Mouse (Mus musculus) MEL (cell line): ENCODE results near the gene Ktn1. TPM values are rescaled to one million over a fixed set of nuclear protein-coding genes. Genes with fewer than 3 reads are reported as not detected.

Experiments
- DNase-seq: peaks from one replicate; pipeline ENCODE4 v3.0.0; 2011; ENCODE audit warnings: low read depth, low spot score
- H3K27ac ChIP-seq: 2 replicates; pipeline ENCODE4 v1.5.1; 2012; ENCODE audit warnings: low read depth, mild to moderate bottlenecking, control low read depth, low read length, moderate library complexity; ENCODE audit not compliant: control insufficient read depth
- H3K27me3 ChIP-seq, 2 experiments: fragments of 150-350 bp in 1 of 2; sonication (generic) in 1 of 2; 2 replicates each; pipeline ENCODE4 v1.6.1; 2012; ENCODE audit warnings: low read length in 2 of 2, mild to moderate bottlenecking in 2 of 2, improper control_type of control experiment in 1 of 2, moderate library complexity in 1 of 2; ENCODE audit not compliant: insufficient read depth in 2 of 2, control insufficient read depth in 1 of 2
- H3K36me3 ChIP-seq, 2 experiments: 2 replicates each; pipeline ENCODE4 v1.6.1; 2012 to 2014; ENCODE audit warnings: low read length in 2 of 2, improper control_type of control experiment in 1 of 2, inconsistent platforms in 1 of 2, mild to moderate bottlenecking in 1 of 2; ENCODE audit not compliant: insufficient read depth in 2 of 2, control insufficient read depth in 1 of 2
- H3K4me1 ChIP-seq, 2 experiments: fragments of 150-350 bp in 1 of 2; sonication (generic) in 1 of 2; 2 replicates each; pipeline ENCODE4 v1.6.1; 2012; ENCODE audit warnings: low read length in 2 of 2, improper control_type of control experiment in 1 of 2, mild to moderate bottlenecking in 1 of 2; ENCODE audit not compliant: insufficient read depth in 2 of 2, control insufficient read depth in 1 of 2
- H3K4me3 ChIP-seq, 2 experiments: fragments of 150-350 bp in 1 of 2; sonication (generic) in 1 of 2; 2 replicates each; pipeline ENCODE4 v1.5.1; 2012; ENCODE audit warnings: low read depth in 2 of 2, low read length in 2 of 2, mild to moderate bottlenecking in 2 of 2, moderate library complexity in 2 of 2, control low read depth in 1 of 2, improper control_type of control experiment in 1 of 2; ENCODE audit not compliant: control insufficient read depth in 1 of 2, insufficient read depth in 1 of 2
- H3K79me2 ChIP-seq: 2 replicates; pipeline ENCODE4 v1.6.1; 2012; ENCODE audit warnings: mild to moderate bottlenecking, low read length, moderate library complexity; ENCODE audit not compliant: control insufficient read depth, poor library complexity, insufficient read depth
- H3K9ac ChIP-seq: 2 replicates; pipeline ENCODE4 v1.6.1; 2012; ENCODE audit warnings: low read depth, mild to moderate bottlenecking, control low read depth, low read length, moderate library complexity; ENCODE audit not compliant: control insufficient read depth, poor library complexity, severe bottlenecking
- H3K9me3 ChIP-seq: fragments of 150-350 bp; sonication (generic); replicated peaks from 2 replicates; pipeline ENCODE4 v1.6.1; 2012; ENCODE audit warnings: mild to moderate bottlenecking, low read length, improper control_type of control experiment, moderate library complexity; ENCODE audit not compliant: insufficient read depth
- BHLHE40 ChIP-seq: IDR thresholded peaks from 2 replicates; pipeline ENCODE4 v1.6.1; 2012; ENCODE audit warnings: low read depth, mild to moderate bottlenecking, inconsistent platforms, low read length, improper control_type of control experiment, borderline replicate concordance
- CHD1 ChIP-seq: IDR thresholded peaks from 2 replicates; pipeline ENCODE4 v1.6.1; 2012; ENCODE audit warnings: low read depth, mild to moderate bottlenecking, inconsistent platforms, low read length, improper control_type of control experiment
- CTCF ChIP-seq, 3 experiments: IDR thresholded peaks in 2 of 3; conservative IDR thresholded peaks in 1 of 3; 2 replicates each; pipeline ENCODE4 v1.5.1; 2011 to 2012; ENCODE audit warnings: low read length in 3 of 3, low read depth in 2 of 3, mild to moderate bottlenecking in 2 of 3, improper control_type of control experiment in 1 of 3, inconsistent platforms in 1 of 3, mixed read lengths in 1 of 3, moderate library complexity in 1 of 3; ENCODE audit not compliant: control insufficient read depth in 1 of 3, insufficient read depth in 1 of 3, poor library complexity in 1 of 3, severe bottlenecking in 1 of 3
- EP300 ChIP-seq, 2 experiments: IDR thresholded peaks; 2 replicates each; pipeline ENCODE4 v1.6.1; 2011; ENCODE audit warnings: improper control_type of control experiment in 2 of 2, low read length in 2 of 2, low read depth in 1 of 2, mild to moderate bottlenecking in 1 of 2
- ETS1 ChIP-seq: IDR thresholded peaks from 2 replicates; pipeline ENCODE4 v1.6.1; 2012; ENCODE audit warnings: low read depth, mild to moderate bottlenecking, inconsistent platforms, low read length, improper control_type of control experiment, moderate library complexity
- GATA1 ChIP-seq: IDR thresholded peaks from 2 replicates; pipeline ENCODE4 v1.6.1; 2011; ENCODE audit warnings: low read depth, low read length, improper control_type of control experiment
- JUND ChIP-seq: IDR thresholded peaks from 2 replicates; pipeline ENCODE4 v1.6.1; 2011; ENCODE audit warnings: low read depth, mild to moderate bottlenecking, improper control_type of control experiment, low read length
- KAT2A ChIP-seq: conservative IDR thresholded peaks from 2 replicates; pipeline ENCODE4 v1.6.1; 2012; ENCODE audit warnings: low read depth, low read length, improper control_type of control experiment, inconsistent platforms
- MAFK ChIP-seq: IDR thresholded peaks from 2 replicates; pipeline ENCODE4 v1.6.1; 2011; ENCODE audit warnings: low read depth, mild to moderate bottlenecking, low read length, improper control_type of control experiment, borderline replicate concordance
- MXI1 ChIP-seq: IDR thresholded peaks from 2 replicates; pipeline ENCODE4 v1.6.1; 2011; ENCODE audit warnings: mild to moderate bottlenecking, low read depth, low read length, improper control_type of control experiment
- NRF1 ChIP-seq: IDR thresholded peaks from 2 replicates; pipeline ENCODE4 v1.6.1; 2014; ENCODE audit warnings: low read depth, mild to moderate bottlenecking, inconsistent platforms, low read length, improper control_type of control experiment, moderate library complexity; ENCODE audit not compliant: poor library complexity, insufficient read depth, severe bottlenecking
- TAL1 ChIP-seq: IDR thresholded peaks from 2 replicates; pipeline ENCODE4 v1.6.1; 2012; ENCODE audit warnings: mild to moderate bottlenecking, inconsistent platforms, low read length, moderate library complexity, mixed read lengths
- TCF12 ChIP-seq: IDR thresholded peaks from 2 replicates; pipeline ENCODE4 v1.6.1; 2014; ENCODE audit warnings: low read depth, mild to moderate bottlenecking, inconsistent platforms, low read length, improper control_type of control experiment, moderate library complexity
- USF1 ChIP-seq: IDR thresholded peaks from 2 replicates; pipeline ENCODE4 v1.6.1; 2014; ENCODE audit warnings: low read depth, mild to moderate bottlenecking, inconsistent platforms, low read length, improper control_type of control experiment, moderate library complexity
- ZKSCAN1 ChIP-seq: IDR thresholded peaks from 2 replicates; pipeline ENCODE4 v1.6.1; 2012; ENCODE audit warnings: low read depth, mild to moderate bottlenecking, inconsistent platforms, low read length, improper control_type of control experiment, moderate library complexity
- ZNF384 ChIP-seq: IDR thresholded peaks from 2 replicates; pipeline ENCODE4 v1.6.1; 2012; ENCODE audit warnings: low read depth, mild to moderate bottlenecking, inconsistent platforms, low read length, improper control_type of control experiment
- polyA plus RNA-seq, 2 experiments: library from polyadenylated mRNA; stranded (reverse) in 1 of 2; unstranded in 1 of 2; fragments of >175 nt in 1 of 2; fragments of >200 nt in 1 of 2; gene quantifications; 2 replicates each; pipeline versions ENCODE4 v1.2.1 to v1.2.4; 2012; ENCODE audit warnings: low replicate concordance in 2 of 2, low read depth in 1 of 2; ENCODE audit not compliant: insufficient read length in 2 of 2, insufficient read depth in 1 of 2, missing spikeins in 1 of 2
- total RNA-seq: library from RNA; depleted of rRNA; stranded (reverse); fragments of 300-350 nt; gene quantifications from 2 replicates; pipeline ENCODE4 v1.2.3, GENCODE M21; 2012

The Ktn1 gene
- total and polyA plus RNA-seq, 3 experiments: 27.0 to 168 (median 40.3) TPM

DNA sequence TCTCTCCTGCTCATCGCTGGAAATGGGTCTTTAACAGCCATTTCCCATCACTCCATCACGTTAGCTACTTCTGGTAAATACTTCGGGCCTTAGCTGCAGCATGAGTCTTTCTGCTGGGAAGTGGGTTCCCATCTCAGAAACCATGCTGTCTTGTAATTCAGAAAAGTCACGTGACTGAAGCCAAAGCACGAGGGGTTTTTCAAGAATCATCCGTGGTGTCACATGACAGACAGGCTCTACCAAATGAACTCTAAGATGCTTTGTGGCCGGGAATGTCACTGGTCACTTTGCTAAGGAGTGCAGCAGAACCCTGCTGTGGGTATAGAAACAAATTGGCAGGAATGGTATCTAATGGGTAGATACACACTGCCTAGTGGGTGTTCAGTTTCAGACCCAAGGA, 2.6 kb upstream of the Ktn1 start:
- no peak overlapping the region for H3K4me3 ChIP-seq
- H3K36me3 ChIP-seq: peaks cover 0 to 8% of the 10 kb centered on the region in 2 experiments; a peak in 1 of 4 replicates
- H3K4me1 ChIP-seq: peaks cover 3 to 4% of the 10 kb centered on the region in 2 experiments; a peak in 3 of 4 replicates
- no peak for TF ChIP-seq CTCF (IDR thresholded peaks at IDR 0.05 in 2 of 3, conservative IDR thresholded peaks at IDR 0.05 in 1 of 3; ENCODE audit: control insufficient read depth in 1 of 3, insufficient read depth in 1 of 3, low read depth in 2 of 3, low read length in 3 of 3, poor library complexity in 1 of 3, severe bottlenecking in 1 of 3)
- TF ChIP-seq MAFK: no peak
- 0 out of 2 replicates have a peak, but pooled peaks have one; percentile 10 for TF ChIP-seq USF1
- no peak for TF ChIP-seq BHLHE40
- no peaks in the 10 kb centered on the region for H3K27me3 ChIP-seq
- no peak for DNase-seq
- no peaks in the 10 kb centered on the region for H3K9me3 ChIP-seq
- peaks cover 14% of the 10 kb centered on the region for H3K79me2 ChIP-seq
- no peak overlapping the region for H3K27ac ChIP-seq
- H3K9ac ChIP-seq: no peak overlapping the region

DNA sequence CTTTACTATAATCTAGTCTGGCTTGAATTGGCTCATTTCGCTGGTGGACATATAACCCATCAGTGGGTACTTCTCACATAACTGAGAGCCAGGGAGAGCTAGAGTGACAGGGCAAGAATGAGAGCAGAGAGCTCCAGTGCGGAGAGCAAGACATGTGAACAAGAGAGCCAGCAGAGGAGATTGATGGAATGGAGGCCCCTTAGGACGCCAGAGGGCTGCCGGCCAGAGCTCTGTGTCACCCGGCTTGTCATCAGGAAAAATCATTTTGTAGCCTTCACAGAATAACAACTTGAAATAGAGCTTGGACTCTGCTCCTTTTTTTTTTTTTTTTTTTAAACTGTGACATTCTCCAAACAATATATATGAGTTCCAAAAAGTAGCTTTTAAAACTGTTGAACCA, 2.0 kb upstream of the Ktn1 start:
- H3K9me3 ChIP-seq: no peaks in the 10 kb centered on the region
- no peak overlapping the region for H3K27ac ChIP-seq
- no peak for TF ChIP-seq KAT2A
- TF ChIP-seq JUND: no peak
- no peak for TF ChIP-seq MXI1
- no peak for TF ChIP-seq ZKSCAN1
- no peak for TF ChIP-seq NRF1
- TF ChIP-seq MAFK: no peak
- TF ChIP-seq TAL1: no peak
- no peak for TF ChIP-seq USF1
- TF ChIP-seq GATA1: no peak
- no peak for TF ChIP-seq CHD1
- no peaks in the 10 kb centered on the region for H3K27me3 ChIP-seq
- no peak overlapping the region for H3K4me3 ChIP-seq
- peaks cover 18% of the 10 kb centered on the region for H3K79me2 ChIP-seq
- peaks cover 3 to 5% of the 10 kb centered on the region in 2 experiments; a peak in 3 of 4 replicates for H3K4me1 ChIP-seq
- no peak overlapping the region for H3K9ac ChIP-seq
- no peak for DNase-seq
- H3K36me3 ChIP-seq: peaks cover 0 to 12% of the 10 kb centered on the region in 2 experiments; a peak in 2 of 4 replicates

DNA sequence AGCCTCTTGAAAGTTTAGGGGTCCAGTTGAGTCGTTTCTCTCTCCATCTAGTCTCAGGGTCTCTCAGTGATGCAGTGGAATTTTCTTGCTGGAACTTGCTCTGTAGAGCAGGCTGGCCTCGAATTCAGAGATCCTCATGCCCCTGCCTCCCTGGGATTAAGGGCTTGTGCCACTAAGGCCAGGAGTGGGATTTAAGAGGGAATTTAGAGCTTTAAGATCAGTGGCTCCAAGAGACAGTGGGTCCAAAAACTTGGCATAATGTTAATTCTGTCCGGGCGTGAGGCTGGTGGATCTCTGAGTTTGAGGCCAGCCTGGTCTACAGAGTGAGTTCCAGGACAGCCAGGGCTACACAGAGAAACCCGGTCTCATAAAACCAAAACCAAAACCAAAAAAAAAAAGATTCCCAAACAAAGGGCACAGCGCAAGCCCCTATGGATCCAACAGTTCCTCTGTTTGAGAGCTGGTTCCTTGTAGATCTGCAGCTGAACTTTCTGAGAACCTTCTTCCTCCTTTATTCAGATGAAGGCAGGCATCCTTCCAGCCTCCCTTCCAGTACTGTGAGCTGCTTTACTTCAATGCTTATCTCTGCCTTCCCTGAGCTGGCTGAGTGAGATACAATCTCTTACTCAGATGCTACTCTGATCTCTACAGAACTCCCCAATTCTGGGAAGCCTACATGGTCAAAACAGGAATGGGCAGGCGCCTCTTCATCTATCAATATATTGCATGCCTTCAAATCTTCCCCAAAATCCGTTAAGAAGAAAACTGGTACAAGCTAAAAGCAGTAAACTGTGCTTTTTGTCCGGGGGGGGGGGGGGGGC, 1.3 kb upstream of the Ktn1 start:
- Histone ChIP-seq H3K27me3 (no peaks in the 10 kb centered on the region), H3K36me3 (peaks cover 0 to 15% of the 10 kb centered on the region in 2 experiments; a peak in 2 of 4 replicates), H3K4me3 (peak overlapping the region in 1 of 2 experiments; percentile 41; a peak in 2 of 4 replicates), H3K79me2 (peaks cover 20% of the 10 kb centered on the region), H3K9ac (peak overlapping the region; percentile 14; the same call in 1 of the 2 replicates), H3K4me1 (peaks cover 3 to 7% of the 10 kb centered on the region in 2 experiments; a peak in 3 of 4 replicates), H3K9me3 (no peaks in the 10 kb centered on the region), H3K27ac (no peak overlapping the region)
- TF ChIP-seq EP300 (IDR thresholded peaks at IDR 0.05; ENCODE audit: low read depth in 1 of 2, low read length in 2 of 2): peak; percentile 16 to 51; a peak in 3 of 4 replicates
- peak; percentile 70 for TF ChIP-seq ETS1
- 0 out of 2 replicates have a peak, but pooled peaks have one; percentile 3 for TF ChIP-seq TCF12
- TF ChIP-seq ZNF384: no peak
- TF ChIP-seq GATA1: peak; percentile 83
- DNase-seq: peak; percentile 78
